Mouse (Mus musculus): ENCODE results near the gene Hdac4. TPM values are rescaled to one million over a fixed set of nuclear protein-coding genes. Genes with fewer than 3 reads are reported as not detected.

The Hdac4 gene
- polyA plus RNA-seq (2017; shearing (Covaris generic)) = 20.1 TPM

DNA sequence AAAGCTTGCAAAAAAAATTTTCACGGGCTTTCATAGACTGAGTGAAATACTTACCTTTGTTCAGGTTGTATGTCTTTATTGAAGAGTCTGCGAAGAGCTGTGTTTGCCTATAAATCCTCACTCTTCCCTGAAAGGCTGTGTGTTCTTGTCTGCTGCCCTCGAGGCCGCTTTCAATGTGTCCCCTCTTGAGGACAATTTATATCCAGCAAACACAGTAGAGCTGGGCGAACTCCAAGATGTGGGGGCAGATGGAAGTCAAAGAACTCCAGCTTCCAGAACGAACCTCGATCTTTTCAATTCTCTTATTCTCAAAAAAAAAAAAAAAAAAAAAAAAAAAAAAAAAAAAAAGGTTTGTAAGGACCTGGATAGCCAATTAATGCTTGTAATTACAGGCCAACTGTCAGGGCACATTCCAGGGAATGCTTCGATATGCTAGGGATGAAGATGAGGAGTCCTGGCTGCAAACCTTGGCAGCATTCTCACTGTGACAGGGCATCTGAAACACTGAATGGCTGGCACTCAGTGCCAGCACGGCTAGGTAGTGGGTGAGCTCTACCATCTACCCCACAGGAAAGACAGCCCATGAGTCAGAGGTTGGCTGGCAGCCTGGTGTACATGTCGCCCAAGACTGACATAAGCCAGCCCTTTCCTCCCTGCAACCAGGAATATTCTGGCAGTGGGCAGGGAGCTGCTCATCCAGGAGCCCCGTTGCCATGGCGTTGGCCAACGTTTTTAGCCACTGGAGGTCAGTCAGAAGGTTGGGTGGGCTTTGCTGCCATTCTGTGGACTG lies at the start of gene Hdac4:
Gene Hdac4, minus strand, starts transcription at position 340 of the 790 bp plus-strand sequence.

